Mouse (Mus musculus) lung, adult 2 months (tissue): ENCODE measurements around the gene Cyp2d10.

ENCODE experiments used
- CTCF ChIP-seq: fragments of 200-500 bp; IDR thresholded peaks from 2 replicates; pipeline ENCODE4 v1.5.1; 2011; ENCODE audit warnings: mild to moderate bottlenecking, low read length, control low read depth; ENCODE audit not compliant: insufficient read depth
- POLR2A ChIP-seq: fragments of 200-500 bp; IDR thresholded peaks from 2 replicates; pipeline ENCODE4 v1.6.1; 2011; ENCODE audit warnings: low read depth, mild to moderate bottlenecking, control low read depth, low read length, borderline replicate concordance; ENCODE audit errors: extremely low read depth

DNA sequence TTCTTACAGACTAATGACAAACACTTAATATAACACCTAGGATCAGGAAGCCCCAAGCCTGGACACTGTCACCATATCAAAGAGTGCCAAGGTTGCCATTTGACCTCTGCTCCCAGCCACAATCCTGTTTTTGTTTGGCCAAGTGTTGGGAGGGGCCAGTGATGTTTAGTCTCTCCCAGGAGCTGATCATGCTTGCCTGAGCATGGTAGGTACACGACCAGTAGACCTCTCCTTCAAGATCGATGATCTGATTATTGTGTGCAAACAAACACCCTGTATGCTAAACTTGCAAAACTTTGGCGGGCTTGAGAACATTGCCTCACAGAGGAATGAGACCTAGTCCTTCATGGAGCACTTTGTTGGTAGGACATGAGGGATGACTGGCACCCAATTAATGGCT, 16.5 kb upstream of the Cyp2d10 start:
- no peak for TF ChIP-seq CTCF
- no peak for TF ChIP-seq POLR2A
